Mouse (Mus musculus) gastrocnemius, postnatal 10 days (tissue): ENCODE data around the gene Pak6. TPM values are rescaled to one million over a fixed set of nuclear protein-coding genes. Genes with fewer than 3 reads are reported as not detected.

ENCODE experiments used
- DNase-seq: peaks from one replicate; pipeline ENCODE4 v3.0.0; 2021; ENCODE audit warnings: mixed read lengths
- total RNA-seq, 2 experiments: library from RNA; stranded (reverse); gene quantifications; 2 replicates each; pipeline ENCODE4 v1.2.3; 2021

Gene Pak6
- total RNA-seq, 2 experiments from 2014 or later, result 0.33 to 0.43 TPM

DNA sequence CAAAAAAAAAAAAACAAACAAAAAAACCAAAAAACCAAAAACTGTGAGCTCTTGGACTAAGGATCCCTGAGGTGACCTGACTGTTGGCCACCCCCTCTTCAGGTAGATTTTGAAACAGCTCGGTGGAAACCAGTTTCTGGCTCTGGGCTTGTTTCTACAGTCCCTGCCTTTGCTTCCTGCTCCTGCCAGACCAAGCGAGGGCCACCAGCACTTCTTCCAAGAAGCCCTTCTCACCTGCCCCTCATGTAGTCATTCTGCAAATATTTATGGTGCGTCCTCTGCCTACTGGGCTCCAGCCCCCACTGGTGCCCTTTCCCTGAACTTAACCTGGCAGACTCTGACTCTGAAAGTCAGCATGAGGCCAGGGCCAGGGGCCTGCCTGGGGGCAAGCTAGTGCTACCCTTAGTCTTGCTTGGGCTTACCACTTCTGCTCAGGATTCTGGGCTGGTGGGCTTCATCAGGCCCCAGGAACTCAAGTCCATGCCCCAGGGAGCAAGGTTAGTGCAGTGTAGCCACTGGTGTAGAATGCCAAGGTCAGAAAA is 1.9 kb downstream of the Pak6 start:
- DNase-seq, result no peak

DNA sequence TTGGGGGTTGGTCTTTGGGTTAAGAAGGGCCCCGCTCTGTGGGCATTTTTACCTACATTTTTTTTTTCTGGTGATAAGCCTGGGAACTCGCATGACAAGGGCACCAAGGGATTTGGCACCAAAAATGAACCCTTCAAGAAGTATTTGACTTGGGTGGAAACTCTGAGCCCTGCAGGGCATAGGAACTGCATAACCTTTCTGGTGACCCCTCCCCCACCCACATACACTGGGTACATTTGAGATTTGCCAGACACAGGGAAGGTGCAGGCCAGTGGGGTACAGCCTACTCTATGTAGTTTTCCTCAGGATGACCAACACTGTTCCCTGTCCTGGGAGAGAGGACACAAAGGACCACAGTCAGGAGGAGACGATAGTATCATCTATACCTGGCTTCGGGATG is 2.5 kb downstream of the Pak6 start:
- DNase-seq, result no peak

- no peak for DNase-seq
These were observed 4.1 kb downstream of the Pak6 start for GRCm38 (mm10) chr2:118667181-118667580.

DNA sequence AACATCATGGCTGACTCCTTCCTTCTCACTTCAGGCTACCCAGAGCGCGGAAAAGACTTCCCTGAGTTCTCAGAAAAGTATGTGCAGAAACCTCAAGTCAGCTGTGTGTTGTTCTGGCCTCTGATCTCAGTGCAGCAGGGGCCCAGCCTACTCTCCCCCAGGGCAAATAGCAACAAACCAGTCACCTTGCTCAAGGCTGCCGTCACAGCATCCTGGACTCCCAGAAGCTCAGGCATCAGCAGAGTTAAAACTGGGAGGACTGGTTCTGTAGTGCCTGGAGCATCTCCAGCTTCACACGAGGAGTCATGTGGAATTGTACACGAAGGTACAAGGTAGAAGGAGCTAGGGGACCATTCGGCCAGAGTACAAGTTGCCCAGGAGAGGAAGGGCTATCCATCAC is 6.1 kb downstream of the Pak6 start:
- DNase-seq, result no peak

DNA sequence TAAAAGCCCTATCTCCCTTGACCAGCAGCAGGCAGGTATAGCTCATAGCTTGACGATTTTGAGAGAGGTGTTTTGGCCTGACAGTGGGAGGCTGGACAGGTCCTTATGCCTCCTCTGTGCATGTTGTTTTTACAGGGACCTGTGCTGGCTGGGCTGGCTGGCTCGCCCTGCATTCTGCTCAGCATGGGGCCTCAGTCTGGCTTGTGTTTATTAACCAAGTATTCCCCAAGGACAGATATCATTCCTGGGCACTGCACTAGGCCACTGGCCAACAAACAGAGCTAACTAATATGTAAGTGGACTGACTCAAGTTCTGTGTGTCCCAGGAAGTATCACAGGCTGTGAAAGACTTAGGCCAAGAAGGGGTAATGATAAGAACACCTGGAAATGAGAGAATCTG is 6.7 kb downstream of the Pak6 start:
- DNase-seq, result no peak

GRCm38 (mm10) chr2:118671728-118672127 is 8.6 kb downstream of the Pak6 start:
- no peak for DNase-seq

DNA sequence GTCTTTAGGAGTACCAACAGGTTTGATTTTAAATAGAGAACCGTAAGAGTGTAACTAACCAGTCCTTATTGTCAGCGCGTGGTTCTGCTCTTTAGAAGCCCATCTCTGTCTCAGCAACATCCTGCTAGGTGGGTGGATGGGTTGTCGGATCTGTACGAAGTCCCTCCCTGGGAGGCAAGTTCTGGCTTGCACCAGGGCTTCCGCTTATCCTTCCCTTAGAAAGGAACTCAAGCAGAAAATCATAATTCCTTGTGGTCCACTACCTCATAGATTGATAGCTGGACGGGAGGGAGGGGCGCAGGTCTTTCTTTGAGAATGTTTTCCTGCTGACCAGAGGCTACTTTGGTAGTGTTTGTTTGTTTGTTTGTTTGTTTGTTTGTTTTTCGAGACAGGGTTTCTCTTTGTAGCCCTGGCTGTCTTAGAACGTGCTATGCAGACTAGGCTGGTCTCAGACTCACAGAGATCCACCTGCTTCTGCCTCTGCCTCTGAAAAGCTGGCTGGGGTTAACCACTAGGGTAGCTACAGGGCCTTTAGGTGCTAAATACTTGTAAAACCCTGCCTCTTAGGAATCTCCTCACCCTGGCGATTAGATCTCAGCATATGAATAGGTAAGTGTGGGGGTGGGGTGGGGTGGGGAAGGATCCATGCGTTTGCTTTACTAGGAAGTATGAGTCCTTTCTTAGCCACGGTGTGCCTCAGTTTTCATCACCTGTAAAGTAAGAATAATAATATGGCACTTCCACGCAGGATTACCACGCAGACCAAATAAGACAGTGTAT is 10.8 kb downstream of the Pak6 start:
- no peak for DNase-seq

GRCm38 (mm10) chr2:118674500-118674899 is 11.4 kb downstream of the Pak6 start:
- no peak for DNase-seq

DNA sequence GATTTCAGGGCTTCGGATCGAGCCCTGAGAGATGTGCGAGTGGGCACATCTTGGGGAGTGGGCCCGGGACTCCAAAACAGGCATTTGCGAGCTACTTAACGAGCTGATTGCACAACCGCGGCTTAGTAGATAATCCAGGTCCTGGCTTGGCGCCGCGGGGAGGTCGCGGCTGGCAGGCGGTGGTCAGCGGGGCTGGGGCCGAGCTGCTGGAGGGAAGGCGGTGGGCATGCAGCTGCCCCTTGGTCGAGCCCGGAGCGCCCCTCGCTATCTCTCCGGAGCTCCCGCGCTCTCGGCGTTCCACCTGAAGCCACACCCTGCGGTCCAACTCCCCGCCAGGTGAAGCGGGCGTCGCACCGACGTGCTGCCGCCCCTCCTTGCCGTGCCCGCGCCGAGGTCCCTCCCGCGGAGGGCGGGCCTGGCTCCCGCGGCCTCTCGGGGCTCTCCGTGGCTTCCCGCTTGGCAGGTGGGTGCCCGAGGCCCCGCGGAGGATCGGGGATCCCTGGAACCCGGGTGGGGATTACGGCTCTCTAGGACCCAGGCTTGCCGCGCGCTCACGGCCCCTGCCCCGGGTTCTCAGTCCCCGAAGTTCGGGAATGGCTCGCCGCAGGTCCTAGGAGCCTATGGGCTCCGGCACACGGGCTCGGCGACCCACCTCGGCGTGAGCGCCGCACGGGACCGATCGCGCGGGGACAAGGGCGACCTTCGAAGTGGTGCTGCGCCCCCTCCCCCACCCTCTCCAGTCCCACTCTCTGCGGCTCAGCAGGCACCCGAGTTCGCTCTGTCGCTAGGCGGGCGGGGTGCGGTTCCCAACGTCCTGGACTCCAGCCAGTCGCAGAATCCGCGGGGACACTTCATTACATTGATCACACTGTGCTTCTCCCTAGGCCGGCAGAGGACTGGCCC is 14.0 kb downstream of the Pak6 start:
- DNase-seq, result peak; percentile 42

GRCm38 (mm10) chr2:118677817-118678216 is 14.7 kb downstream of the Pak6 start:
- DNase-seq, result no peak

- no peak for DNase-seq
These were observed 16.5 kb downstream of the Pak6 start for GRCm38 (mm10) chr2:118679577-118679976.

- DNase-seq, result no peak
These were observed 17.8 kb downstream of the Pak6 start for GRCm38 (mm10) chr2:118680926-118681325.

- no peak for DNase-seq
These were observed 19.6 kb downstream of the Pak6 start for GRCm38 (mm10) chr2:118682544-118683260.

- DNase-seq, result no peak
These were observed 22.0 kb downstream of the Pak6 start for GRCm38 (mm10) chr2:118685088-118685487.

DNA sequence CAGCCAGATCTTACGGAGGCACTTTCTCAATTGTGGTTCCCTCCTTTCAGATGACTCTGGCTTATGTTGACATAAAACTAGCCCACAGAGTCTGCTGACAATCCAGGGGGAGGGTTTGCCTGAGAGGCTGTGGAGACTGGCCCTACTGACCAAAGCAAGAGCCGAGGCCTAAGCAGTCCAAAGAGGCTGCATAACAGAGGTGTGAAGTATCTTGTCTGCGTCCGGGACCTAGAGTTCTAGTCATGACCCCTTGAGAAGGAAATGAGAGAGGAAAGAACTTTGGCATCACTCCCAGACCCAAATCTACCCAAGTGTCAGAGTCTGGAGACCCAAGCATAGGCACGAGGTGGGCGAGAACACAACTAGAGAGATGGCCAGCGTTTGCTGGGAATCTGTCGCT is 23.6 kb downstream of the Pak6 start:
- no peak for DNase-seq

DNA sequence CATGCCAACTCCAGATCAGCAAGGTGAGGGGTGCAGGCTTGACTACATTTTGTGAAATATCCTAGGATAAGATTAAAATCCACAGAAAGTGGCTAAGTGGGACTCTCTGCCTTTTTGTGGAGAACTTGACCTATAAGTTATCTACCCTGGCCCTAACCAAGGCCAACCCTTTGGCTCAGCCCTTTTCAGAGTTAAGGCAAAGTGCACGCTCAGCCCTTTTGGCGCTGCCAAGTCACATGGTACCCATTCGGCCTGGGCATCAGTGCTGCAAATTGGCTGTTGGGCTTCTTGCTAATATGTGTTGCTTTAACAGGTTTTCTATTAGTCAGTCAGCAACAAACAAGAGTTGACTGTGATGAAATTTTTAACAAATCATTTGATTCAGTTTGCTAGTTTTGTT is 24.7 kb downstream of the Pak6 start:
- no peak for DNase-seq

DNA sequence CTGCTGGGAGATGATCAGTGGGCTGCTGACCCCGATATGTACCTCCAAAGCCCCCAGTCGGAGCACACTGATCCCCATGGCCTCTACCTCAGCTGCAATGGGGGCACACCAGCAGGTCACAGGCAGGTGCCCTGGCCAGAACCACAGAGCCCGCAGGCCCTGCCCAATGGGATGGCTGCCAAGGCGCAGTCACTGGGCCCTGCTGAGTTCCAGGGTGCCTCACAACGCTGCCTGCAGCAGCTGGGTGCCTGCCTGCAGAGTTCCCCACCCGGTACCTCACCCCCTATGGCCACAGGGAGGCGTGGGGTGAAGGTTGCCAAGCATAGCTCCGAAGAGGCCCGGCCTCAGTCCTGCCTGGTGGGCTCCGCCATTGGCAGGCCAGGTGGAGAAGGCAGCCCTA is 26.8 kb downstream of the Pak6 start:
- DNase-seq, result no peak

DNA sequence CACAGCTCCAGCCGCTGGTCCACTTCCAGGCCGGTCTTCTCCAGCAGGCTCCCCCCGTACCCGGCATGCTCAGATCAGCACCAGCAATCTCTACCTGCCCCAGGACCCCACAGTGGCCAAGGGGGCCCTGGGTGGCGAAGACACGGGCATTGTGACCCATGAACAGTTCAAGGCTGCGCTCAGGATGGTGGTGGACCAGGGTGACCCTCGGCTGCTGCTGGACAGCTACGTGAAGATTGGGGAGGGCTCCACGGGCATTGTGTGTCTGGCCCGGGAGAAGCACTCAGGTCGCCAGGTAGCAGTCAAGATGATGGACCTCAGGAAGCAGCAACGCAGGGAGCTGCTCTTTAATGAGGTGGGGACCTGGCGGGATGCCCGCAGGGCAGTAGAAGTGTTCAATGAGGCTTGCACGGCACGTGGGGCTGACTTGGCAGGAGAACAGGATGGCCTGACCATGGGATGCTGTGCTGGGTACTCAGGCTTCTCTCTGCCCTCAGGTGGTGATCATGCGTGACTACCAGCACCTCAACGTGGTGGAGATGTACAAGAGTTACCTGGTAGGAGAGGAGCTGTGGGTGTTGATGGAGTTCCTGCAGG is 30.4 kb downstream of the Pak6 start:
- no peak for DNase-seq

DNA sequence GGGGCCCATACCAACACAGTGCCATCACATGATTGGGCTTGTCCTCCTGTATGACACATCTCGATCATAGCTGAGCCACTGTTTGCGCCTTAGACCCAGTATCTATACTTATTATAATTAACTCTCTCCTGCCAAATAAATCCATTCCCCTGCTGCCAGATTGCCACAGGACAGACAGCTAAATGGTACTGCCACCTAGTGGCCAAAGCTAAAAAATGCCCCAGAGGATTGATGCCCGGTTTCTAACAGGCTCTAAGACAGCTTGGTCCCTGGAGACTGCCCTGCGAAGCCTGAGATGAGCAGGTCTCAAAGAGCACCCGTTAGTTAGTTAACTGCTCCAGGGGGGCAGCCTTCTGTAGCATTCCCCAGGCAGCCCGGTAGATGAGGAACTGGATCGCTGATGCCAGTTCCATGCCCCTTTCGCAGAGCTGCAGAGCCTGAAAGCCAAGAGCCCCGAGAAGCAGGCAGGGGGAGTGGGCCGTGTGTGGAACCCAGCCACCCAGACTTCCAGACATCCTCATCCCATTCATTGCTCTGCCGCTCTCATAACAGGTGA is 32.7 kb downstream of the Pak6 start:
- DNase-seq, result no peak

DNA sequence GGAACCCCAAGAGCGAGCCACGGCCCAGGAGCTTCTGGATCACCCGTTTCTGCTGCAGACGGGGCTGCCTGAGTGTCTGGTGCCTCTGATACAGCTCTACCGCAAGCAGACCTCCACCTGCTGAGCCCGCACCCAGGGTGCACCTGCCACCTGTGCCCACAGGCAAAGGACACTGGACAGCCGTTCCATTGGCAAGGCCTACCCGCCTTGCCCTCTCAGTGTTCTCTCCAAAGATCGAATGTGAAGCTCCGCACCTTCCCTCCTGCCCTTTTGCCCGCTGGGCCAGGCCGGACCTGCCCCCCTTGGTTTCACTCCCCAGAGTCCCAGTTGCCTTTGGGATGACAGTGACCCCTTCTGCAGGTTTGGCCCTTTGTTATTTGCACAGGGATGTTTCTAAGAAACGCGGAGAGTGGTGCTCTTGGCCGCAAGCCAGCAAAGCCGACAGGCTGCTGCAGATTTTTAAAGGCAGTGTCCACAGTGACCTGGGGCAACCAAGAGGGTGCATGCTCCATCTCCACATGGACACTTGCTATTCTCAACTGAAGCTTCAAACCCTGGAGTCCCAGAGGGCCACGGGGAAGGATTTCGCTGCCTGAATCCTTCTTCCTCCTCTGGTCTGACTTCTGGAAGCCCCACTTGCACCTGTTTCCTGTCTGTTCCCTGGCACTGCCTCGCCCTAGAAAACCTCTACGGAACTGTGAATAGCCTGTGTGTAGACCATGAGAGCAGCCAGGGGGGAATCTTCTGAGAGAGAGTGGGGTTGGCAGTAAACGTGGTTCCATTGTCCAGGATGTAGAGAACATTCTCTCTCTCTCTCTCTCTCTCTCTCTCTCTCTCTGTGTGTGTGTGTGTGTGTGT is 33.6 kb downstream of the Pak6 start:
- peak; percentile 47 for DNase-seq
